Mouse (Mus musculus): ENCODE data around the gene Cyth3. TPM values are rescaled to one million over a fixed set of nuclear protein-coding genes. Genes with fewer than 3 reads are reported as not detected.

Cyth3 gene
- total and polyA plus RNA-seq, 3 experiments, result 76.3 to 242 (median 191) TPM

- Histone ChIP-seq H3K27me3 (ENCODE audit: insufficient read depth, low read length) (no peaks in the 10 kb centered on the region), H3K4me3 (ENCODE audit: low read depth, low read length) (no peak overlapping the region), H3K4me1 (ENCODE audit: insufficient read depth, low read depth, low read length) (peaks cover 91% of the 10 kb centered on the region), H3K36me3 (replicated peaks) (peaks cover 41% of the 10 kb centered on the region), H3K9me3 (replicated peaks) (no peaks in the 10 kb centered on the region)
- ATAC-seq (ENCODE audit: extremely low read depth, insufficient number of reproducible peaks, low FRiP score, poor library complexity, severe bottlenecking) (no peak), DNase-seq (ENCODE audit: low spot score) (no peak)
- no peak for TF ChIP-seq GATA1 (IDR thresholded peaks at IDR 0.05; ENCODE audit: borderline replicate concordance, low read length)
- TF ChIP-seq CTCF (IDR thresholded peaks at IDR 0.05; ENCODE audit: low read depth, low read length), result no peak
- no peak for TF ChIP-seq TAL1 (conservative IDR thresholded peaks at IDR 0.05; ENCODE audit: low read depth, low read length)
- TF ChIP-seq GATA2 (IDR thresholded peaks at IDR 0.05; ENCODE audit: borderline replicate concordance, low read depth, low read length), result no peak
- no peak for TF ChIP-seq POLR2AphosphoS5 (IDR thresholded peaks at IDR 0.05; ENCODE audit: insufficient replicate concordance, low read depth, low read length)
Observed at GRCm38 (mm10) chr5:143641503-143641902, 19.3 kb downstream of the Cyth3 start.

- no peak for ATAC-seq (ENCODE audit: extremely low read depth, insufficient number of reproducible peaks, low FRiP score, poor library complexity, severe bottlenecking)
- peaks cover 40% of the 10 kb centered on the region for H3K36me3 ChIP-seq (replicated peaks)
- no peaks in the 10 kb centered on the region for H3K9me3 ChIP-seq (replicated peaks)
- TF ChIP-seq TAL1 (conservative IDR thresholded peaks at IDR 0.05; ENCODE audit: low read depth, low read length) (no peak), GATA1 (IDR thresholded peaks at IDR 0.05; ENCODE audit: borderline replicate concordance, low read length) (no peak), POLR2AphosphoS5 (IDR thresholded peaks at IDR 0.05; ENCODE audit: insufficient replicate concordance, low read depth, low read length) (no peak), GATA2 (IDR thresholded peaks at IDR 0.05; ENCODE audit: borderline replicate concordance, low read depth, low read length) (no peak), CTCF (IDR thresholded peaks at IDR 0.05; ENCODE audit: low read depth, low read length) (no peak)
- no peak for DNase-seq (ENCODE audit: low spot score)
- H3K4me3 ChIP-seq (ENCODE audit: low read depth, low read length), result peak overlapping the region; percentile 43; the same call in 1 of the 2 replicates
- peaks cover 90% of the 10 kb centered on the region for H3K4me1 ChIP-seq (ENCODE audit: insufficient read depth, low read depth, low read length)
- no peaks in the 10 kb centered on the region for H3K27me3 ChIP-seq (ENCODE audit: insufficient read depth, low read length)
Observed at GRCm38 (mm10) chr5:143642262-143642831, 20.1 kb downstream of the Cyth3 start.

- Histone ChIP-seq H3K9me3 (replicated peaks) (peaks cover 11% of the 10 kb centered on the region), H3K36me3 (replicated peaks) (peaks cover 64% of the 10 kb centered on the region), H3K4me1 (ENCODE audit: insufficient read depth, low read depth, low read length) (peaks cover 90% of the 10 kb centered on the region), H3K27me3 (ENCODE audit: insufficient read depth, low read length) (no peaks in the 10 kb centered on the region), H3K4me3 (ENCODE audit: low read depth, low read length) (no peak overlapping the region; the same call in 1 of the 2 replicates)
- DNase-seq (ENCODE audit: low spot score) (no peak), ATAC-seq (ENCODE audit: extremely low read depth, insufficient number of reproducible peaks, low FRiP score, poor library complexity, severe bottlenecking) (no peak; the same call in 1 of the 2 replicates)
- TF ChIP-seq CTCF (IDR thresholded peaks at IDR 0.05; ENCODE audit: low read depth, low read length), result no peak
- no peak for TF ChIP-seq GATA1 (IDR thresholded peaks at IDR 0.05; ENCODE audit: borderline replicate concordance, low read length)
- no peak for TF ChIP-seq GATA2 (IDR thresholded peaks at IDR 0.05; ENCODE audit: borderline replicate concordance, low read depth, low read length)
- TF ChIP-seq POLR2AphosphoS5 (IDR thresholded peaks at IDR 0.05; ENCODE audit: insufficient replicate concordance, low read depth, low read length), result no peak
Observed at GRCm38 (mm10) chr5:143645976-143646375, 23.7 kb downstream of the Cyth3 start.

GRCm38 (mm10) chr5:143647412-143647811 is 25.2 kb downstream of the Cyth3 start:
- Histone ChIP-seq H3K4me1 (ENCODE audit: insufficient read depth, low read depth, low read length) (peaks cover 90% of the 10 kb centered on the region), H3K4me3 (ENCODE audit: low read depth, low read length) (no peak overlapping the region; the same call in 1 of the 2 replicates), H3K9me3 (replicated peaks) (peaks cover 11% of the 10 kb centered on the region), H3K27me3 (ENCODE audit: insufficient read depth, low read length) (no peaks in the 10 kb centered on the region), H3K36me3 (replicated peaks) (peaks cover 72% of the 10 kb centered on the region)
- DNase-seq (ENCODE audit: low spot score) (no peak), ATAC-seq (ENCODE audit: extremely low read depth, insufficient number of reproducible peaks, low FRiP score, poor library complexity, severe bottlenecking) (no peak)
- TF ChIP-seq TAL1 (conservative IDR thresholded peaks at IDR 0.05; ENCODE audit: low read depth, low read length), result no peak
- no peak for TF ChIP-seq POLR2AphosphoS5 (IDR thresholded peaks at IDR 0.05; ENCODE audit: insufficient replicate concordance, low read depth, low read length)
- no peak for TF ChIP-seq GATA2 (IDR thresholded peaks at IDR 0.05; ENCODE audit: borderline replicate concordance, low read depth, low read length)
- no peak for TF ChIP-seq GATA1 (IDR thresholded peaks at IDR 0.05; ENCODE audit: borderline replicate concordance, low read length)
- no peak for TF ChIP-seq CTCF (IDR thresholded peaks at IDR 0.05; ENCODE audit: low read depth, low read length)

GRCm38 (mm10) chr5:143648058-143648457 is 25.8 kb downstream of the Cyth3 start:
- Histone ChIP-seq H3K9me3 (replicated peaks) (peaks cover 11% of the 10 kb centered on the region), H3K4me1 (ENCODE audit: insufficient read depth, low read depth, low read length) (peaks cover 92% of the 10 kb centered on the region), H3K27me3 (ENCODE audit: insufficient read depth, low read length) (no peaks in the 10 kb centered on the region), H3K4me3 (ENCODE audit: low read depth, low read length) (no peak overlapping the region; the same call in 1 of the 2 replicates), H3K36me3 (replicated peaks) (peaks cover 72% of the 10 kb centered on the region)
- DNase-seq (ENCODE audit: low spot score), result no peak
- ATAC-seq (ENCODE audit: extremely low read depth, insufficient number of reproducible peaks, low FRiP score, poor library complexity, severe bottlenecking), result no peak
- no peak for TF ChIP-seq GATA1 (IDR thresholded peaks at IDR 0.05; ENCODE audit: borderline replicate concordance, low read length)
- no peak for TF ChIP-seq CTCF (IDR thresholded peaks at IDR 0.05; ENCODE audit: low read depth, low read length)
- no peak for TF ChIP-seq TAL1 (conservative IDR thresholded peaks at IDR 0.05; ENCODE audit: low read depth, low read length)
- no peak for TF ChIP-seq POLR2AphosphoS5 (IDR thresholded peaks at IDR 0.05; ENCODE audit: insufficient replicate concordance, low read depth, low read length)
- no peak for TF ChIP-seq GATA2 (IDR thresholded peaks at IDR 0.05; ENCODE audit: borderline replicate concordance, low read depth, low read length)

- no peaks in the 10 kb centered on the region for H3K27me3 ChIP-seq (ENCODE audit: insufficient read depth, low read length)
- peaks cover 90% of the 10 kb centered on the region for H3K4me1 ChIP-seq (ENCODE audit: insufficient read depth, low read depth, low read length)
- no peak for ATAC-seq (ENCODE audit: extremely low read depth, insufficient number of reproducible peaks, low FRiP score, poor library complexity, severe bottlenecking)
- peaks cover 64% of the 10 kb centered on the region for H3K36me3 ChIP-seq (replicated peaks)
- H3K9me3 ChIP-seq (replicated peaks), result peaks cover 11% of the 10 kb centered on the region
- no peak overlapping the region for H3K4me3 ChIP-seq (ENCODE audit: low read depth, low read length)
- DNase-seq (ENCODE audit: low spot score), result no peak
- TF ChIP-seq GATA1 (IDR thresholded peaks at IDR 0.05; ENCODE audit: borderline replicate concordance, low read length), result no peak
Observed at GRCm38 (mm10) chr5:143649168-143649567, 26.9 kb downstream of the Cyth3 start.
